Mouse (Mus musculus) liver, embryonic 14 days (tissue): ENCODE measurements around the gene Nrarp. TPM values are rescaled to one million over a fixed set of nuclear protein-coding genes. Genes with fewer than 3 reads are reported as not detected.

Experiments used
- polyA plus RNA-seq: library from polyadenylated mRNA; depleted of rRNA; stranded (reverse); fragments of >200 nt; gene quantifications from 2 replicates; pipeline ENCODE4 v1.2.3, GENCODE M21; 2012; rRNA removed

Gene Nrarp
- 3.4 and 4.2 TPM in 2 replicates for polyA plus RNA-seq

GRCm38 (mm10) chr2:25180478-25180903 is at the start of gene Nrarp:
Gene Nrarp, plus strand, starts transcription at chr2:25180758.

GRCm38 (mm10) chr2:25196172-25196954 is 15.8 kb downstream of the Nrarp start, which contains the start of gene Tor4a:
Gene Tor4a, minus strand, starts transcription at chr2:25196886.

GRCm38 (mm10) chr2:25211121-25211670 is 30.6 kb downstream of the Nrarp start, which contains the start of gene Nelfb:
Gene Nelfb, minus strand, starts transcription at chr2:25211489.

GRCm38 (mm10) chr2:25214444-25214843 is 33.9 kb downstream of the Nrarp start, which contains the start of gene Stpg3:
Gene Stpg3, minus strand, starts transcription at chr2:25214637.

DNA sequence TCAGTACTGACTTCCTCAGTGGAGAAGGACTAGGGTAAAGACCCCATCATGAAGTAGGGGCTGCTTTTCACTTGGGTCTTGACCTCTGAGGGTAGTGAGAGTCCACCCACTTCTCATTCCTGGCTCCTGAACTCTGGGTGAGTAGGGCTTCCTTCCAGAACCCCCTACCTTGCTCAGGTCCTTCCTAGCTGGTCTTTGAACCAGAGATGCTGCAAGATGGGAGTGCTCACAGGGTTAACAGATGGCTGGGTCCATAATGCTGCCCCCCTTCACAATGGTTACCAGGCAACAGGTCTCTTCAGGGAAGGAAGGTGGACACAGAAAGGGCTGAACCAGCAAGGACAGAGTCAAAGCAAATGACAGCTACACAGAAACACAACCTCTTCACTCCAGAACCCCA is 37.9 kb downstream of the Nrarp start, which contains the start of gene Fam166a:
Fam166a (plus strand) TSS at position 301 of the 400 bp plus-strand sequence.

DNA sequence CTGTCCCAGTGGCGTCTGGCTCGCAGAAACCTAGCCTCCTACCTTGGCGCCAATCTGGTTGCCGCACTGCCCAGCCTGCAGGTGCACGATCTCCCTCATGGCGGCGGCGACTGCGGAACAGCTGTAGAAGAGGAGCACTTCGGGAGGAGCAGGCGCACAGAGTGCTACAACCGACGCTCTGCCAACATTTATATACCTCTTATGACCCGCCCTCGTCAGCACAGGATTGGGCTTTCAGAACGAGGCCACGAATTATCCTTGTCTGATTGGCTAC is 43.9 kb downstream of the Nrarp start, which contains the start of gene Tubb4b:
Tubb4b (minus strand) TSS at position 211 of the 274 bp plus-strand sequence.

Other genes starting within 250 kb of the Nrarp start
- gene Arrdc1, start 245.5 kb upstream of the Nrarp start, polyA plus RNA-seq: 16.4 and 20.4 TPM in 2 replicates
- 16.2 and 18.4 TPM in 2 replicates for gene Zmynd19, start 231.0 kb upstream of the Nrarp start, polyA plus RNA-seq
- 8.5 TPM in 2 replicates for gene Dph7, start 218.4 kb upstream of the Nrarp start, polyA plus RNA-seq
- 49.6 and 55.1 TPM in 2 replicates for gene Mrpl41, start 205.7 kb upstream of the Nrarp start, polyA plus RNA-seq
- gene Pnpla7, start 204.7 kb upstream of the Nrarp start, polyA plus RNA-seq: 9.3 and 10.1 TPM in 2 replicates
- gene Nsmf, start 126.4 kb upstream of the Nrarp start, polyA plus RNA-seq: 9.4 and 9.6 TPM in 2 replicates
- 4.1 and 5.2 TPM in 2 replicates for gene Entpd8, start 100.5 kb upstream of the Nrarp start, polyA plus RNA-seq
- 1.2 and 1.5 TPM in 2 replicates for gene Noxa1, start 85.6 kb upstream of the Nrarp start, polyA plus RNA-seq
- 2.9 and 4.0 TPM in 2 replicates for gene Tor4a, start 16.1 kb downstream of the Nrarp start, polyA plus RNA-seq
- 16.1 and 18.8 TPM in 2 replicates for gene Nelfb, start 30.7 kb downstream of the Nrarp start, polyA plus RNA-seq
- gene Stpg3, start 33.9 kb downstream of the Nrarp start, polyA plus RNA-seq: not detected in 2 replicates
- 0.03 and 1.2 TPM in 2 replicates for gene Fam166a, start 38.0 kb downstream of the Nrarp start, polyA plus RNA-seq
- 658 and 704 TPM in 2 replicates for gene Tubb4b, start 43.9 kb downstream of the Nrarp start, polyA plus RNA-seq
- gene Slc34a3, start 53.6 kb downstream of the Nrarp start, polyA plus RNA-seq: not detected in 2 replicates
- gene Rnf224, start 56.0 kb downstream of the Nrarp start, polyA plus RNA-seq: 0.02 TPM in 1 of 2 replicates, not detected in the other
- gene Rnf208, start 61.5 kb downstream of the Nrarp start, polyA plus RNA-seq: 0.60 and 0.69 TPM in 2 replicates
- not detected in 2 replicates for gene Cysrt1, start 61.7 kb downstream of the Nrarp start, polyA plus RNA-seq
- 4.7 and 5.3 TPM in 2 replicates for gene AL732309.1, start 66.1 kb downstream of the Nrarp start, polyA plus RNA-seq
- 6.5 and 7.9 TPM in 2 replicates for gene Tmem203, start 74.7 kb downstream of the Nrarp start, polyA plus RNA-seq
- gene Tprn, start 81.9 kb downstream of the Nrarp start, polyA plus RNA-seq: 2.0 and 3.1 TPM in 2 replicates
- gene Ssna1, start 91.7 kb downstream of the Nrarp start, polyA plus RNA-seq: 70.9 and 83.9 TPM in 2 replicates
- 21.4 and 24.9 TPM in 2 replicates for gene Anapc2, start 91.7 kb downstream of the Nrarp start, polyA plus RNA-seq
- not detected in 2 replicates for gene Tmem210, start 107.4 kb downstream of the Nrarp start, polyA plus RNA-seq
- 0.02 TPM in 1 of 2 replicates, not detected in the other for gene Lrrc26, start 109.2 kb downstream of the Nrarp start, polyA plus RNA-seq
- gene Grin1, start 138.4 kb downstream of the Nrarp start, polyA plus RNA-seq: 0.02 and 0.03 TPM in 2 replicates
- 5.0 and 8.0 TPM in 2 replicates for gene Man1b1, start 151.6 kb downstream of the Nrarp start, polyA plus RNA-seq
- gene Dpp7, start 175.6 kb downstream of the Nrarp start, polyA plus RNA-seq: 9.5 and 11.0 TPM in 2 replicates
- 3.3 and 4.3 TPM in 2 replicates for gene Uap1l1, start 184.9 kb downstream of the Nrarp start, polyA plus RNA-seq
- gene Sapcd2, start 191.6 kb downstream of the Nrarp start, polyA plus RNA-seq: 18.3 and 19.0 TPM in 2 replicates
- 0.18 and 0.22 TPM in 2 replicates for gene Entpd2, start 215.1 kb downstream of the Nrarp start, polyA plus RNA-seq
- gene Npdc1, start 218.6 kb downstream of the Nrarp start, polyA plus RNA-seq: 3.2 and 3.7 TPM in 2 replicates
- gene Fut7, start 242.5 kb downstream of the Nrarp start, polyA plus RNA-seq: 0.37 and 0.68 TPM in 2 replicates
- 1.9 and 2.4 TPM in 2 replicates for gene Abca2, start 247.9 kb downstream of the Nrarp start, polyA plus RNA-seq